Mouse (Mus musculus): ENCODE data around the gene Pemt. TPM values are rescaled to one million over a fixed set of nuclear protein-coding genes. Genes with fewer than 3 reads are reported as not detected.

Gene Pemt
- polyA plus RNA-seq, 1 experiment from 2014 or later = 3.9 TPM

Other genes with a start within 250 kb of the Pemt start
- 37.4 and 37.5 TPM in 2 replicates for gene Flcn, start 236.5 kb downstream of the Pemt start, polyA plus RNA-seq (2016; fragmentation: Nextera tagmentation; extraction: Ambion mirVana)
- 36.8 and 39.8 TPM in 2 replicates for gene Nt5m, start 207.0 kb downstream of the Pemt start, polyA plus RNA-seq (2016; fragmentation: Nextera tagmentation; extraction: Ambion mirVana)
- gene Cops3, start 206.7 kb downstream of the Pemt start, polyA plus RNA-seq (2016; fragmentation: Nextera tagmentation; extraction: Ambion mirVana) = 224 and 232 TPM in 2 replicates
- 37.7 and 40.7 TPM in 2 replicates for gene Med9, start 98.3 kb downstream of the Pemt start, polyA plus RNA-seq (2016; fragmentation: Nextera tagmentation; extraction: Ambion mirVana)
- 1.5 and 1.7 TPM in 2 replicates for gene Rasd1, start 81.5 kb downstream of the Pemt start, polyA plus RNA-seq (2016; fragmentation: Nextera tagmentation; extraction: Ambion mirVana)
- 36.2 and 37.5 TPM in 2 replicates for gene Rai1, start 58.5 kb upstream of the Pemt start, polyA plus RNA-seq (2016; fragmentation: Nextera tagmentation; extraction: Ambion mirVana)
- 54.1 and 61.2 TPM in 2 replicates for gene Srebf1, start 176.1 kb upstream of the Pemt start, polyA plus RNA-seq (2016; fragmentation: Nextera tagmentation; extraction: Ambion mirVana)